Mouse (Mus musculus) adrenal gland, adult 8-10 months (tissue): ENCODE measurements around the gene Scarf2. TPM values are rescaled to one million over a fixed set of nuclear protein-coding genes. Genes with fewer than 3 reads are reported as not detected.

Experiments used
- DNase-seq: peaks from one replicate; pipeline ENCODE4 v3.0.0; 2022
- total RNA-seq, 4 experiments: library from RNA; stranded (reverse); gene quantifications; 2 replicates each; pipeline ENCODE4 v1.2.4; 2022

Scarf2 gene
- total RNA-seq, 4 experiments from 2014 or later: 11.8 to 14.9 (median 13.1) TPM

DNA sequence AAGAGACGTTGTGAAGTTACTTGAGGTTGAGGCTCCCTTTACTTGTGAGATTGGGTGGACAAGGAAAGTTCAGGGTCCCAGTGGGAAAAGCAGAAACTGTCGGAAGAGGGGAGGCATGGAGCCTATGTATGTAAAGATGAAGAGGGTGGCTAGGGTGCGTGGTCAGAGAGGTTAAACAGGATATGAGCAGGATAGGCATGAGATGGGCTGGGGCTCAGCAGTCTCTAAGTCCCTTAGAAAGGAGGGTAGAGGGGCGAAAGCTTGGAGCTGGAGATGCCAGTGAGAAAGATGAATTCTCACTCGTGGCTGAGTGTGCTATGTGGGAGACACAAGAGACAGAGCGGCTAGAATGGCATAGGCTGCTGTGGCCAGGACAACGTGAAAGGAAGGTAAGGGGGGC lies 35.7 kb downstream of the Scarf2 start, which contains the start of gene B830017H08Rik:
B830017H08Rik (plus strand) TSS at position 301 of the 400 bp plus-strand sequence.
- no peak for DNase-seq

DNA sequence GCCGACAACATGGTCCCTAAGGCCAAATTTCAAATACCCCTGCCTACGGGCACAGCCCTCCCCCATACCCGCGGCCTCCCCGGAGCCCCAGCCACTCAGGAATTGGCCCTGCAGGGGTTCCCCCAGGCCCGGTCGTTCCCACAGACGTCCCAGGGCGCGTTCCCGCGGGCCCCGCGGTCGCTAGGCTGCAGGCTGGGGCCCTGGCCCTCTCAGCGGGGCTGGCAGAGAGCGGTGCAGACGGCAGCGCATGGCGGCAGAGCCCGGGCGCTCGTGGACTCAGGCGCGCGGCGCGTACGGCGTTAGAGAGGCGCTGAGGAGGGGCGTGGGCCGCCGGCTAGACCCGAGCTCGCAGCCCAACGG lies 36.2 kb downstream of the Scarf2 start:
- no peak for DNase-seq

DNA sequence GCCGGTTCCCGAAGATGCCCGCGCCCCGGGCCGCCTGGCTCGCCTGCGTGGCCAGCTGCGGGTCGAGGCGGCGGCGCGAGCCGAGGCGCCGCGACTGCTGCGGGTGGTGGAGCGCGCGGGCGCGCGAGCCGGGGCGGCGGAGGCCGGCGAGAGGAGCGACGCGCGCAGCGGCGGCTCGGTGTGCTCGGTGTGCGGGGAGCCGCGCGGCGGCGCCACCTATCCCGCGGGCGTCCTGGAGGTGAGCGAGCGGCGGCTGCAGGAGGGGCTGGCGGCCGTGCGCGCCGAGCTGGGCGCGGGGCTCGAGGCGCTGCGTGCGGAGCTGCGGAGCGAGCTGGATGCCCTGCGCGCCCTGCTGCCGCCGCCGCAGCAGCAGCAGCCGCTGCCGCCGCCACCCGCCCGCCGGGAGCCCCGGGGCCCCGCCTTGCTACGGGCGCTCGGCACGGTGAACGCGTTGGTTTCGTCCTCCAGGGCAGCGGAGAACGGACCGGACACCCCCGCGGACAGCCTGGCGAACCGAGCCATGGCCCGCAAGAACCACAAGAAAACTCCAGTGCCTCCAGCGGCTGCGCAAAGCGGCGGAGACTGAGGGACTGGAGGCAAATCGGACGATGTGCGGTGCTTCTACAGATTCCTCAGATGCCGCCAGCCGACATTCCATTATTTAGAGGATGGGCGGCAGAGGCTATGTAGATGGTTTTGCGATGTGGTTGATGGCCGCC lies 36.8 kb downstream of the Scarf2 start:
- no peak for DNase-seq

DNA sequence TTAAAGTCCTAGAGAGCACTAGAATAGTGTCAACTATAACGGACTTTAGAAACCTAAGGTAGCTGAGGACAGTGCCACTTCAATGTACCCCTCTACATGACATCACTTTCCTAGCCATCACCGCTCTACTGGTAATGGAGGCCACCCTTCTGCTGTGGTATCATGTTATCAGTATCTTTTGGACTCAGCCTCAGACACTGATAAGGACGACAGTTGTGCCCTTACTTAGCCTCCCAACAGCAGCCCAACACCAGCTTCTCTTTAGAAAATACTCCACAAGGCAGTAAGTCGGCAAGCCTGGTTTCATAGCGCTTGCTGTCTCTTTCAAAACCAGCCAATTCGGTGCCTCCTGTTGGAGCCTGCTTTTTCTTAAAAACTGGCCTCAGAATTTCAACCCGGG lies 37.5 kb downstream of the Scarf2 start:
- no peak for DNase-seq

DNA sequence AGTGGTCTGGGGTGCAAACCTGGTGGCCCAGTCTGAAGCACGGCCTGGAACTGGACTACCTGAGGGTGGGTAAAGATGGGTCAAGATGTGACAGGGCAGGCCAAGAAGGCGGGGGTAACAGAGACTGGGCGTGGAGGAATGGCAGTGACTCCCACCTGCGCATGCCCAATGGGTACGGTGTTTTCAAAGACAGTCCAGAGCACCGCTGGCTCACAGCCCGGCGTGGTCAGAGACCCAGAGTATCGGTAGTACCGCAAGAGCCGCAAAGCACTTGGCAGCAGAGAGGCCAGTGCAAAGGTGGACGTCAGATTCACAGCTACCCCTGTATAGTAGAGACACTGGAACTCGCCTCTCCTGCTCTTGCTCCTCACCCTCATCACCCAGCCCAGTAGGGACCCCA lies 38.4 kb downstream of the Scarf2 start:
- DNase-seq: no peak

DNA sequence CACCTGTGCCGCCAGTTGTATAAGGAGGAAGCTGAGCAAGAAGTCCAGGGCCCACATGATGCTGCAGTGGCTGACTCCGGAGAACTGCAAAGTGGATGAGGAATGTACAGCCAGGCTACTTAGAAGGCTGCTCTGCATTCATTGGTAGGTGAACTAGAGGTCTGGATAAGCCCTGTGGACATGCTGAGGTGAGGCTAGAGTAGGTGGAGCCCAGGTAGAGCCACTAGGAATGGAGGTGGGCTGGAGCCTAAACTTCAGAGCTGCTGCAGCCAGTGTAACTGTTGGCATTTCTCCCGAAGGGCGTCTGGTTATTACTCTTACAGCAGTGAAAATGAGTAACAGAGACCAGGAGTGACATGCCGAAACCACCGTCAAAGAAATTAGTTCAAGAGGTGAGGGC lies 41.0 kb downstream of the Scarf2 start, which contains the start of gene Car15:
Car15 (minus strand) TSS at position 314 of the 400 bp plus-strand sequence.
- no peak for DNase-seq

DNA sequence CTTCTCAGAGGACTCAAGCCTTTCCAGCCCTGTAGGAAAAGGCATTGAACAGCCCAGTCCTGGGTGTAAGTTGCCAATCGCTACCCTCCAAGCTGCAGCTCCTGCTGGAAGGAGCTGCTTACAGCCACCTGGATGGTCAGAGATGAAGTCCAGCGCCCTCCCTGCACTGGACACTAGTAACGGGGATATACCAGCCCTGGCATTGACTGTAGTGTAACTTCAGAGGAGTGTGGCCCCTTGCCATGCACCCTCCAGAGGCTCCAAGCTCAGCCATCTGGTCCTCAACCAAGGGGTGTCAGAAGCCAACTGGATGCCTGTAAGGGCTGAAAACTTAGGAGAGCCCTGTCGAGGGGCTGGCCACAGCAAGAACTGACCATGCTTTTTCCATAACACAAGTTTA lies 42.9 kb downstream of the Scarf2 start:
- DNase-seq: no peak

DNA sequence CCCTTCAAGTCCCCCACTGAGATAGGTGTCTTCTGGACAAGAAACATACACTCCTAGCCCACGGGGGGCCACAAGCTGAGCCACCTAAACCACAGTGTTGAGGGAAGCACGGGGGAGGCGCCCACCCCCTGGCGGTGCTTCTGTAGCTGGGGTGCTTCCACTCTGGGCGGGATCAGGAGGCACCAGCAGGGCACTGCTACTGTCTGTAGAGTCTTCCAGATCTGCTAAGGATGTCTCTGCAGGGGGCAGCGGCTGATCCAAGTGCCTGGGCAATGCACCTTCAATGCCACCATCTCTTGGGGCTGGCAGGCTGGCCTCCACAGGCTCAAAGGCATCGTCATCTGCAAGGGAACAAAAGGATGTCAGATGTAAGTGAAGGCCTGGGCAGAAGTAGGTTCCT lies 45.4 kb downstream of the Scarf2 start:
- no peak for DNase-seq

DNA sequence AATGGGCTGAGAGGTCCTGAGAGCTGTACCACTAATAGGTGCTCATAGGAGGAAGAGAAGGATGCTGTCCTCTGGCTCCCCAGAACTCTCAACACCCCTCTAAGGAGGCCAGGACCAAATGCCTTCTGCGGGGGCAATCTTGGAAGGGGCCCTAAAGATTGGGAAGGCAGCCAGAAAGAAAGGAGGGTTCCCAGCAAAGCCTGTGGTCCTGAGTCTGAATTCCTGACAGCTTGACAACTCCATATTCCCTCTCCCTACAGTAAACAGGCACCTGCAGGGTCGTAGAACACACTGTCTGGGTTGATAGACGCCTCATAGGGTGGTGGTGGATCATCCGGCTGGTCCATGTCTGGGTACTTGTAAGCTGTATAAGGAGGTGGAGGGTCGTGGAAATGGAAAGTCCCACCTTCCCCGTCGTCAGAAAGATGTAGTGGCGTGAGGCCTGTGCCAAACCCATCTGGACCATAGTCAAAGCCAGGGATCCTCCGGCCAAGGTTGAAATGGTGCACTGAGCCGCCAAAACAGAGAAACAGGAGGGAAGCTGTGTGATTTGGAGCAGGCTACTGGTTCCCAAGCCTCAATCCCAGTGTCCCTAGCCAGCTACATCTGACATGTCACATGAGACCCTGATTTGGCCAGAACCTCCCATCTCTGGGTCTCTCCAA lies 46.8 kb downstream of the Scarf2 start:
- DNase-seq: no peak

DNA sequence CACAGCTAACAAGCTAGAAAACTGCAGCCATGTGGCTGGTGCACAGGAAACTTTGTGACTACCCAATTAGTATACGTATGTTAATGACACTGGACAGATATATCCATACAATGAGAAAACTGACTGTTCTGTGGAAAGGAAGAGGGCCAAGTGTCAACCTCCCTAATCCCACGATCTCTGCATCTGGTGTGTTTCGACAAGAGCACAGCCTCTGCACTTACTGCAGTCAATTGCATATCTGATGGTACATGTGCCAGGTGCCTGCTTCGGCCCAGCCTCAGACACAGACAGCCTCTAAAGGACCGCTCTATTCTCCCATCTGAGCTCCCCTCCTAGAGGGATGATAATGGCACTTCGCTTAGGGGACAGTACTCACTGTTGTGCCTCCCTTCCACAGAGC lies 51.3 kb downstream of the Scarf2 start:
- no peak for DNase-seq

DNA sequence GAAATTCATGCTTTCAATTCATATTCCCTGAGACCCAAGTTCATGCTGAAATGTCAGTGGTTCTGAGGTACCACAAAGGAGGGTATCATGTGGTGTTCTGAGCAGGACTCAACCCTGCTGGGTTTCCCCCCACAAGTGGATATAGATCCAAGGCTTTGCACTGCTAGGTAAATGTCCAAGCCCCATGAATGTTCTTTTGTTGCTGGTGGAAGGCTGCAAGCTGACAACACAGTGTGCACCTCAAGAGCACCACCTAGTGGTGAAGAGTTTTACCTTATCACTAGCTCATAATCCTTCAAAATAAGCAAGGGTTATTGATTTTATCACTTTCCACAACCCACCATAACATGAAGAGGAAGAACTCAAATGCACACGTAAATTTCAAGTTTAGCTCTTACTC lies 51.8 kb downstream of the Scarf2 start:
- DNase-seq: no peak

DNA sequence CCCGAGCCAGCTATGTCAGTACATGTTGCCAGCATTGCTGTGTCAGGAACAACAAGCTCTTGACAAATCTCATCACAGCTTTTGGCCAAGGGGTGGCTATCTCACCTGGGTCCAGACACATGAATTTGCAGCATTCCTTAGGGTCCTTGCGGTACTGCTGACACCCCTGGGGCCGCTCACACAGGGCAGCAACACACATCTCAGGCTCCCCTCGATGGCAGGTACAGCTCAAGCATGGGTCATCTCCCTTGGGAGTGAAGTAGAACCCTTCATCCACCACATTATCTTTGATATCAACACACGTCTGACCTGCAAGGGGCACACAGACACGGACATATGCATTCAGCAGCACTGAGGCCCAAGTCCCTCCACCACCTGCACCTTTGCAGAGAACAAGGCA lies 52.4 kb downstream of the Scarf2 start:
- no peak for DNase-seq

DNA sequence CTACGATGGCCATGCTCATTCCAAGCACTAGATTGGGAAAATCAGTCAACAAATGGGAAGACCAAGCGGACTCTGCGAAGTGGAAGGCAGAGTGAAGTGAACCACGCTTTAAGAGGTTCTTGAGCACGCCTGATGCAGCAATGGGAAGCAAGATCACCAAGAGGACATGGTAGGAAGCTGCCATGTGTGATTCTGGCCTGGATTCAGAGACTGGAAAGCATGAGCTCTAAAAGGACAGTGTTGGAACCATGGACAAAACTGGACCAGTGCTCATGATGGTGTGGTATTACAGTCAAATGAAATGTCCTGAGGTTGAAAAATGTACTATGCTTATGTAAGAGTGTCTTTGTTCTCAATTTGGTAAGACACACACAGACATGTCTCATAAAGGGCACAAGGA lies 54.2 kb downstream of the Scarf2 start:
- DNase-seq: no peak

DNA sequence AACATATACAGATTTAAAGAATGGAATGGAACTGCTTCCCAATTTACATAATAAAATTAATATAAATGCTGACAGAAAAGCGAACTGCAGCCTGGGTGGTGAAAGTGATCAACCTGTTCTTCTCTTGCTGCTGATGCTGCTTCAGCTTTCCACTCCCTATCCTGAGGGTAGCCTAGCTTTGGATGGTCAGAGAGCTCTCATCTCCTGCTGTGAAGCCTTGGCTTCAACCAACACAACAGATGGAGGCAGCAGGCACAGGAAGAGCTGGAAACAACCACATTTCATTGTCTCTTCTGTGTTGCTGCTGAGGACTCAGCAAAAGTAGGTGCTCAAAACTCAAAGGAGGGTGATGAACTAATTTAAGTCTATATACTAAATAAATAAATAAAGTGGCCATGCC lies 54.8 kb downstream of the Scarf2 start:
- DNase-seq: no peak

DNA sequence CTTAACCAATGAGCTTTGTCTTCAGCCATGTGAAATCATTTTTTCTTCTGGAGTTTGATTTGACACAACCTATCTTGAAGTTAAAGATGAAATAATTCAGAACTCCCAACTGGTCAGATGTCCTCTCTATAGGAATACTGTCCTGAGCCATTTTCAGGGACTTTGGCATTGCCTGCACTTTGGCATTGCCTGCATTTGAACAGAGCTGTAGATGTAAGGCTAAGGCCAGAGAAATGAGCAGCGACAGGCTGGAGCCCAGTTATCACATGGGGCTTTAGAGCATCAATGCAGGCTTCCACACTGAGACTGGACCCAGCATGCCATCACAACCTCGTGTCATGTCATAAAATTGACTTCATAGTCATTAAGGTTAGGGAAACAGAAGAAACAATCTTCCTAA lies 56.2 kb downstream of the Scarf2 start:
- no peak for DNase-seq

DNA sequence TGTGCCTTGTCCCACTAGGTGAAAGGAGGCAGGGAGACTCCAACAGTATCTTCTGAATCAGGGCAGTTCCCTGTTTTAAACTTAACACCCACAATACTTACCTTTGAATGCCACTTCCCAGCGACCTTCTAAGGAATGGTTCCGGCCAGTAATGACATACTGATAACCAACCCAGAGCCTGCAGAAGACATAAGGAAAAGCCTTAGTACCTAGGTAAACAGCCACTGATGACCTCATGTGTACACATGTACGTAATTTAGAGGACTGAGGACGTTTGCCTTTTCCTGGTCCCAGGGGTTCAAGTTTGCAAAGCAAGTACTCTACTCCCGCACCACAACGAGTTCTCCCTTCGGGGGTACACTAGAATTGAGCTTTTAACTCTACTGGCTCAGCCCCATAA lies 60.1 kb downstream of the Scarf2 start:
- DNase-seq: no peak

Other genes starting within 250 kb of the Scarf2 start
- gene Lrrc74b, start 236.0 kb upstream of the Scarf2 start, total RNA-seq: under 1 TPM in 3 of 4 experiments, not detected in 1; 0.12 to 0.46 (median 0.34) TPM
- 1 to 10 TPM in 2 of 4 experiments, under 1 TPM in 2; 0.55 to 2.9 (median 1.6) TPM for gene P2rx6, start 235.4 kb upstream of the Scarf2 start, total RNA-seq
- gene Slc7a4, start 214.1 kb upstream of the Scarf2 start, total RNA-seq: 10 to 100 TPM in 3 of 4 experiments, 1 to 10 TPM in 1; 7.9 to 47.4 (median 28.9) TPM
- 10 to 100 TPM; 33.4 to 48.2 (median 40.4) TPM for gene Smpd4, start 177.9 kb upstream of the Scarf2 start, total RNA-seq
- 1 to 10 TPM in 3 of 4 experiments, under 1 TPM in 1; 0.81 to 3.8 (median 2.1) TPM for gene Ccdc74a, start 150.8 kb upstream of the Scarf2 start, total RNA-seq
- gene Med15, start 64.4 kb upstream of the Scarf2 start, total RNA-seq: 10 to 100 TPM; 54.1 to 95.8 (median 62.0) TPM
- gene Klhl22, start 37.7 kb upstream of the Scarf2 start, total RNA-seq: 10 to 100 TPM; 40.5 to 65.6 (median 50.8) TPM
- not detected for gene B830017H08Rik, start 35.8 kb downstream of the Scarf2 start, total RNA-seq
- gene Car15, start 41.1 kb downstream of the Scarf2 start, total RNA-seq: 1 to 10 TPM in 3 of 4 experiments, under 1 TPM in 1; 0.94 to 3.6 (median 2.3) TPM
- gene Gm20518, start 94.4 kb downstream of the Scarf2 start, total RNA-seq: under 1 TPM; 0.23 to 0.73 (median 0.33) TPM
- under 1 TPM in 3 of 4 experiments, not detected in 1; 0.08 to 0.17 (median 0.12) TPM for gene Tssk1, start 96.9 kb downstream of the Scarf2 start, total RNA-seq
- 10 to 100 TPM; 66.1 to 78.0 (median 76.2) TPM for gene Dgcr2, start 101.3 kb downstream of the Scarf2 start, total RNA-seq
- not detected for gene Tssk2, start 101.4 kb downstream of the Scarf2 start, total RNA-seq
- 10 to 100 TPM; 16.9 to 28.8 (median 22.5) TPM for gene Ess2, start 114.1 kb downstream of the Scarf2 start, total RNA-seq
- not detected for gene Gsc2, start 117.8 kb downstream of the Scarf2 start, total RNA-seq
- gene Slc25a1, start 130.9 kb downstream of the Scarf2 start, total RNA-seq: 100 to 1,000 TPM; 184 to 251 (median 197) TPM
- under 1 TPM in 2 of 4 experiments, not detected in 2; 0.35 to 0.81 TPM for gene Vpreb2, start 183.1 kb downstream of the Scarf2 start, total RNA-seq